Mouse (Mus musculus) embryonic facial prominence, embryonic 14.5 days (tissue): ENCODE measurements at regions not wholly inside any gene's neighbourhood (a gene's known extent, or its start where the extent isn't known, plus 50 kb on each side); places are given as distances from the start of the nearest gene placed in this dataset.

Experiments used
- ATAC-seq: fragments of 200-750 bp; cut with Nextera tagmentation; 2 replicates; pipeline ENCODE4 v1.8.0; 2017; ENCODE audit warnings: low read depth, moderate number of reproducible peaks, moderate TSS enrichment
- DNase-seq: peaks from one replicate; pipeline ENCODE4 v3.0.0-alpha.2; 2015; ENCODE audit warnings: low spot score
- H3K27ac ChIP-seq: fragments of 300-500 bp; sonication (generic); replicated peaks from 2 replicates; pipeline ENCODE4 v1.5.1; 2014; ENCODE audit warnings: low read depth, mild to moderate bottlenecking, low read length, moderate library complexity
- H3K27me3 ChIP-seq: fragments of 300-500 bp; sonication (generic); replicated peaks from 2 replicates; pipeline ENCODE4 v1.6.1; 2014; ENCODE audit warnings: low read length; ENCODE audit not compliant: control insufficient read depth, insufficient read depth
- H3K36me3 ChIP-seq: fragments of 300-500 bp; sonication (generic); 2 replicates; pipeline ENCODE4 v1.6.1; 2014; ENCODE audit warnings: low read length, mixed read lengths; ENCODE audit not compliant: control insufficient read depth, insufficient read depth
- H3K4me1 ChIP-seq: fragments of 300-500 bp; sonication (generic); 2 replicates; pipeline ENCODE4 v1.6.1; 2014; ENCODE audit warnings: antibody characterized with exemption, low read length; ENCODE audit not compliant: control insufficient read depth, insufficient read depth
- H3K4me2 ChIP-seq: fragments of 300-500 bp; sonication (generic); 2 replicates; pipeline ENCODE4 v1.6.1; 2014; ENCODE audit warnings: low read depth, mild to moderate bottlenecking, low read length, moderate library complexity, mixed read lengths
- H3K4me3 ChIP-seq: fragments of 300-500 bp; sonication (generic); 2 replicates; pipeline ENCODE4 v1.5.1; 2014; ENCODE audit warnings: low read depth, mild to moderate bottlenecking, low read length
- H3K9ac ChIP-seq: fragments of 300-500 bp; sonication (generic); 2 replicates; pipeline ENCODE4 v1.6.1; 2014; ENCODE audit warnings: low read depth, mild to moderate bottlenecking, low read length, moderate library complexity, mixed read lengths
- H3K9me3 ChIP-seq: fragments of 300-500 bp; sonication (generic); 2 replicates; pipeline ENCODE4 v1.6.1; 2016; ENCODE audit warnings: low read length; ENCODE audit not compliant: control insufficient read depth
- WGBS: fragments of 180-500 bp; shearing (Covaris S2); extraction: QIAGEN DNeasy Blood & Tissue Kit; methylation state at CpG from one replicate; pipeline ENCODE4 v1.1.7; 2014; 5-methylcytosine and 5-hydroxymethylcytosine counted together

- ATAC-seq (no peak), DNase-seq (no peak)
- 61% methylated on average over 1 of the region's 1 CpGs for WGBS
- H3K27ac ChIP-seq, result no peak overlapping the region
- H3K27me3 ChIP-seq, result no peaks in the 10 kb centered on the region
- H3K36me3 ChIP-seq, result no peaks in the 10 kb centered on the region
- H3K4me1 ChIP-seq, result 0 out of 2 replicates have a peak, but pooled peaks cover 4% of the 10 kb centered on the region
- H3K9ac ChIP-seq, result no peak overlapping the region
- H3K4me3 ChIP-seq, result no peak overlapping the region
- no peak overlapping the region for H3K4me2 ChIP-seq
- no peaks in the 10 kb centered on the region for H3K9me3 ChIP-seq
Observed at GRCm38 (mm10) chr14:78384370-78384769, 76.5 kb upstream of the Tnfsf11 start.

GRCm38 (mm10) chr14:78383256-78383709 lies 75.4 kb upstream of the Tnfsf11 start:
- Histone ChIP-seq H3K9me3 (no peaks in the 10 kb centered on the region), H3K36me3 (no peaks in the 10 kb centered on the region), H3K4me3 (no peak overlapping the region), H3K27ac (no peak overlapping the region), H3K9ac (no peak overlapping the region), H3K4me2 (no peak overlapping the region), H3K4me1 (0 out of 2 replicates have a peak, but pooled peaks cover 4% of the 10 kb centered on the region), H3K27me3 (no peaks in the 10 kb centered on the region)
- DNase-seq (peak; percentile 67), ATAC-seq (peak; percentile 53; the same call in 1 of the 2 replicates)
- 60% methylated on average over 8 of the region's 8 CpGs for WGBS

GRCm38 (mm10) chr14:78380011-78380410 lies 72.2 kb upstream of the Tnfsf11 start:
- WGBS, result 72% methylated on average over 4 of the region's 4 CpGs
- no peaks in the 10 kb centered on the region for H3K27me3 ChIP-seq
- H3K4me3 ChIP-seq, result no peak overlapping the region
- H3K36me3 ChIP-seq, result no peaks in the 10 kb centered on the region
- no peak overlapping the region for H3K9ac ChIP-seq
- no peak for ATAC-seq
- DNase-seq, result no peak
- peaks cover 4% of the 10 kb centered on the region; the same call in 1 of the 2 replicates for H3K9me3 ChIP-seq
- 0 out of 2 replicates have a peak, but pooled peaks cover 4% of the 10 kb centered on the region for H3K4me1 ChIP-seq
- H3K4me2 ChIP-seq, result no peak overlapping the region
- no peak overlapping the region for H3K27ac ChIP-seq

GRCm38 (mm10) chr14:78376591-78376990 lies 68.7 kb upstream of the Tnfsf11 start:
- Histone ChIP-seq H3K9me3 (peaks cover 6% of the 10 kb centered on the region; the same call in 1 of the 2 replicates), H3K4me3 (no peak overlapping the region), H3K4me1 (no peaks in the 10 kb centered on the region), H3K36me3 (no peaks in the 10 kb centered on the region), H3K4me2 (no peak overlapping the region), H3K9ac (no peak overlapping the region), H3K27me3 (no peaks in the 10 kb centered on the region), H3K27ac (no peak overlapping the region)
- WGBS, result 72% methylated on average over 5 of the region's 5 CpGs
- DNase-seq (no peak), ATAC-seq (no peak)

- ATAC-seq (no peak), DNase-seq (no peak)
- Histone ChIP-seq H3K36me3 (no peaks in the 10 kb centered on the region), H3K4me1 (no peaks in the 10 kb centered on the region), H3K27ac (no peak overlapping the region), H3K9ac (no peak overlapping the region), H3K27me3 (no peaks in the 10 kb centered on the region), H3K4me2 (no peak overlapping the region), H3K9me3 (peaks cover 6% of the 10 kb centered on the region; the same call in 1 of the 2 replicates), H3K4me3 (no peak overlapping the region)
- 76% methylated on average over 3 of the region's 3 CpGs for WGBS
Observed at GRCm38 (mm10) chr14:78375746-78376495, 68.1 kb upstream of the Tnfsf11 start.

GRCm38 (mm10) chr14:78372102-78372501 lies 64.3 kb upstream of the Tnfsf11 start:
- Histone ChIP-seq H3K4me2 (no peak overlapping the region), H3K27me3 (no peaks in the 10 kb centered on the region), H3K36me3 (no peaks in the 10 kb centered on the region), H3K27ac (no peak overlapping the region), H3K9ac (no peak overlapping the region), H3K4me1 (no peaks in the 10 kb centered on the region), H3K4me3 (no peak overlapping the region), H3K9me3 (peaks cover 6% of the 10 kb centered on the region; the same call in 1 of the 2 replicates)
- ATAC-seq (no peak), DNase-seq (no peak)
- WGBS, result 79% methylated on average over 1 of the region's 1 CpGs

GRCm38 (mm10) chr14:78368881-78369280 lies 61.0 kb upstream of the Tnfsf11 start:
- H3K9me3 ChIP-seq, result no peaks in the 10 kb centered on the region
- no peaks in the 10 kb centered on the region for H3K36me3 ChIP-seq
- no peak overlapping the region for H3K27ac ChIP-seq
- DNase-seq, result no peak
- H3K4me3 ChIP-seq, result no peak overlapping the region
- H3K9ac ChIP-seq, result no peak overlapping the region
- no peak overlapping the region for H3K4me2 ChIP-seq
- H3K27me3 ChIP-seq, result no peaks in the 10 kb centered on the region
- WGBS, result 83% methylated on average over 4 of the region's 4 CpGs
- no peak for ATAC-seq
- H3K4me1 ChIP-seq, result no peaks in the 10 kb centered on the region

GRCm38 (mm10) chr14:78364822-78365221 lies 57.0 kb upstream of the Tnfsf11 start:
- ATAC-seq (no peak), DNase-seq (no peak)
- Histone ChIP-seq H3K4me2 (no peak overlapping the region), H3K27me3 (no peaks in the 10 kb centered on the region), H3K36me3 (no peaks in the 10 kb centered on the region), H3K9ac (no peak overlapping the region), H3K9me3 (no peaks in the 10 kb centered on the region), H3K27ac (no peak overlapping the region), H3K4me1 (no peaks in the 10 kb centered on the region), H3K4me3 (no peak overlapping the region)

GRCm38 (mm10) chr14:78363123-78363522 lies 55.3 kb upstream of the Tnfsf11 start:
- Histone ChIP-seq H3K4me1 (no peaks in the 10 kb centered on the region), H3K36me3 (no peaks in the 10 kb centered on the region)
- WGBS, result 71% methylated on average over 5 of the region's 5 CpGs

More at GRCm38 (mm10) chr14:78363123-78363522, 55.3 kb upstream of the Tnfsf11 start:
- Histone ChIP-seq H3K27me3 (no peaks in the 10 kb centered on the region), H3K9me3 (no peaks in the 10 kb centered on the region), H3K9ac (no peak overlapping the region), H3K27ac (no peak overlapping the region), H3K4me3 (no peak overlapping the region), H3K4me2 (no peak overlapping the region)
- ATAC-seq (no peak), DNase-seq (no peak)
